8 mouse cellular contexts compared by ENCODE assay signal in the genomic region with DNA sequence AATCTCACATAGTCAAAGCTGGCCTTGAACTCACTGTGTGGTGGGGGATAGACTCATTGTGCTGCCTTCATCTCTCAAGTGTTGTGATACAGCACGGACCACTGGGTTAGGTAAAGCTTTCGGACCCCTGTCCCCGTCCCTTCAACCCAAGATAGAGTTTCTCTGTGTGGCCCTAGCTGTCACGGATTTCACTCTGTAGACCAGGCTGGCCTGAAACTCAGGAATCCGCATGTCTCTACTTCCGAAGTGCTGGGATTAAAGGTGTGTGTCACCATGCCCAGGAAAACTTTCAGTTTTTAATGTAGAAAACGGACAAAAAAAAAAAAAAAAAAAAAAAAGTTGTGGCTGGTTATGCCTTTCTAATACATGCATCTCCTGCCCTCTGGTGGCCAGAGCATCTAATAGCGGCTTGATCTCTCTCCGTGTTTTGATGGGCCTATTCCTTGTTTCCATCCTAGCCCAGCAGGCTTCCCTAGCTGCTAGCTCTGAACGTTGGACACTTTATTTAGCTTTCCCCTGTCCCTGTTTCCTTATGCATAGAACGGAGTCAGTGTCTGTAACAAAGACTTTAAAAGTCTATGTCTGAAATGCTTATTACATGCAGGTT. TPM values are rescaled to one million over a fixed set of nuclear protein-coding genes. Genes with fewer than 3 reads are reported as not detected.
A peak's percentile ranks its signal among the peaks of the same experiment; 100 is the strongest.
DNase-seq lines count a peak whose midpoint lies in the region; ATAC-seq and TF ChIP-seq lines count a peak whose summit lies in the region.

No protein-coding gene starts in this region.

- no peak overlapping the region for H3K4me2 ChIP-seq in forebrain, embryonic 16.5 days (ENCODE audit: low read length)

- H3K27me3 ChIP-seq in ES-Bruce4 (ENCODE audit: control insufficient read depth, insufficient read depth, low read length, poor library complexity, severe bottlenecking): no peaks in the 10 kb centered on the region
- no peaks in the 10 kb centered on the region for H3K27me3 ChIP-seq in forebrain, embryonic 16.5 days (replicated peaks; ENCODE audit: control insufficient read depth, insufficient read depth, low read length)

- intact Hi-C loops in left cerebral cortex, postnatal 4 days (cut with DNase I): loop anchor here (5.0 kb wide), 1 partner anchor 179 kb away; no protein-coding TSS in a partner anchor

- peaks cover 11% of the 10 kb centered on the region; the same call in 1 of the 2 replicates for H3K9me3 ChIP-seq in ES-Bruce4 (replicated peaks; ENCODE audit: control insufficient read depth, insufficient read depth, low read length, poor library complexity, severe bottlenecking)
- no peaks in the 10 kb centered on the region for H3K9me3 ChIP-seq in forebrain, embryonic 16.5 days (ENCODE audit: control insufficient read depth, low read length)

- no peak for TF ChIP-seq EP300 in ES-Bruce4 (IDR thresholded peaks at IDR 0.05; ENCODE audit: insufficient read depth, low read depth, low read length)

- no peak overlapping the region for H3K9ac ChIP-seq in ES-Bruce4 (ENCODE audit: low read depth, poor library complexity, severe bottlenecking)
- H3K9ac ChIP-seq in forebrain, embryonic 16.5 days (replicated peaks; ENCODE audit: low read depth, low read length): no peak overlapping the region

- peak; percentile 14 for TF ChIP-seq CTCF in ES-Bruce4 (IDR thresholded peaks at IDR 0.05; ENCODE audit: low read depth, low read length)

- no peaks in the 10 kb centered on the region for H3K4me1 ChIP-seq in ES-Bruce4 (ENCODE audit: control insufficient read depth, insufficient read depth, low read length)
- no peaks in the 10 kb centered on the region for H3K4me1 ChIP-seq in forebrain, embryonic 16.5 days (replicated peaks; ENCODE audit: control insufficient read depth, insufficient read depth, low read length)

- no peak for TF ChIP-seq POLR2A in ES-Bruce4 (IDR thresholded peaks at IDR 0.05; ENCODE audit: insufficient read depth, low read length)

- no peak overlapping the region for H3K27ac ChIP-seq in ES-Bruce4 (ENCODE audit: insufficient read depth, low read length)
- no peak overlapping the region for H3K27ac ChIP-seq in forebrain, embryonic 16.5 days (ENCODE audit: low read length)

- H3K36me3 ChIP-seq in ES-Bruce4 (ENCODE audit: control insufficient read depth, insufficient read depth, low read length, poor library complexity, severe bottlenecking): no peaks in the 10 kb centered on the region
- no peaks in the 10 kb centered on the region for H3K36me3 ChIP-seq in forebrain, embryonic 16.5 days (ENCODE audit: control insufficient read depth, insufficient read depth)

- WGBS in forebrain, embryonic 16.5 days: 44% methylated on average over 11 of the region's 11 CpGs

- peak; percentile 12; the same call in 1 of the 2 replicates for ATAC-seq in forebrain, embryonic 16.5 days
- ATAC-seq in erythroid progenitor cell, adult 5-6 weeks (replicated peaks; ENCODE audit: low FRiP score, poor library complexity, severe bottlenecking): no peak

- H3K4me3 ChIP-seq in ES-Bruce4 (ENCODE audit: low read depth, low read length): no peak overlapping the region
- H3K4me3 ChIP-seq in forebrain, embryonic 16.5 days (replicated peaks; ENCODE audit: low read length): no peak overlapping the region

- DNase-seq in 416B (ENCODE audit: low read depth): peak; percentile 69
- DNase-seq in c-Kit-positive CD71-positive TER-119-positive erythroid progenitor cells, embryonic 14.5 days (ENCODE audit: low spot score): peak; percentile 14
- DNase-seq in kidney, adult 18-20 months: peak; percentile 49
- DNase-seq in left cerebral cortex, postnatal 4 days: peak; percentile 67
- DNase-seq in retina, adult 2 months (ENCODE audit: low read depth, low spot score): peak; percentile 22

RNA-seq across cellular contexts. Expression of gene 1500009L16Rik, which starts 53.7 kb away (rescaled TPM):
- polyA plus RNA-seq in ES-Bruce4 (2011; ENCODE audit: insufficient read depth, insufficient read length, low read depth, missing spikeins): 72.7 and 73.5 TPM in 2 replicates
- polyA plus RNA-seq in forebrain, embryonic 16.5 days (2015; fragmentation: Nextera tagmentation; extraction: Ambion mirVana): 51.0 and 59.2 TPM in 2 replicates
- 10 to 100 TPM; 46.9 to 52.0 TPM for total RNA-seq in left cerebral cortex, postnatal 4 days (2021)
- not detected in 2 replicates for total RNA-seq in erythroid progenitor cell, adult 5-6 weeks (2015; ENCODE audit: low replicate concordance)
- total RNA-seq in erythroid progenitor cell, adult 5-6 weeks (2017; ENCODE audit: low replicate concordance): not detected in 2 replicates

Comparison
In these comparisons a context has a peak if more than half of its experiments do, and no peak if none do; other contexts are left out.
1. DNase-seq: peak in every context shown above with its lines; median percentile 69 in 416B; 67 in left cerebral cortex, postnatal 4 days; 49 in kidney, adult 18-20 months; 22 in retina, adult 2 months; 14 in c-Kit-positive CD71-positive TER-119-positive erythroid progenitor cells, embryonic 14.5 days.
2. RNA of gene 1500009L16Rik, which starts 53.7 kb away (total RNA-seq): 46.9 to 52.0 TPM in left cerebral cortex, postnatal 4 days; not detected in erythroid progenitor cell, adult 5-6 weeks; every median in the first group is over 10 times any median in the second.